In the genomic region with DNA sequence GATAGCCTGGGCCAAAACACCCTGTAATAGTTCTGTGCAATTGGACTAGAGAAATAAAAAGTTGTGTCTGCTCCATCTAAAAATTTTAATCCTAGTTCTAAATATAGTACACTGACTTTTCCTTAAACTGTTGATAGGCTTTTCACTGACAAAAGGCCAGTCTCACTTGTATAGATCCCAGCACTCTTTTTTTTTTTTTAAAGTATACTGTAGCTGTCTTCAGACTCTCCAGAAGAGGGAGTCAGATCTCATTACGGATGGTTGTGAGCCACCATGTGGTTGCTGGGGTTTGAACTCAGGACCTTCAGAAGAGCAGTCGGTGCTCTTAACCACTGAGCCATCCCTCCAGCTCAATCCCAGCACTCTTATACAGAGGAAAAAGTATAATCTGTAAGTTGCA, we compare ENCODE assay signal across 7 mouse cellular contexts. TPM values are rescaled to one million over a fixed set of nuclear protein-coding genes. Genes with fewer than 3 reads are reported as not detected.
A peak's percentile ranks its signal among the peaks of the same experiment; 100 is the strongest.
DNase-seq lines count a peak whose midpoint lies in the region; ATAC-seq and TF ChIP-seq lines count a peak whose summit lies in the region.
"Not testable (repeated sequence)": the region's sequence is repeated elsewhere in the genome, so short reads cannot be mapped to it uniquely, and the experiment has no call there.

No protein-coding gene starts in this region.

- 76% methylated on average over 2 of the region's 2 CpGs for WGBS in kidney, postnatal 0 days
- WGBS in stomach, postnatal 0 days, result 78% methylated on average over 2 of the region's 2 CpGs

- H3K4me1 ChIP-seq in CH12.LX (ENCODE audit: control insufficient read depth in 1 of 2, insufficient read depth in 2 of 2); ES-E14 (ENCODE audit: control insufficient read depth in 2 of 2, insufficient read depth in 2 of 2, low read length in 2 of 2, poor library complexity in 1 of 2); MEL (ENCODE audit: control insufficient read depth in 1 of 2, insufficient read depth in 2 of 2, low read length in 2 of 2); kidney, postnatal 0 days (replicated peaks; ENCODE audit: insufficient read depth, low read length); stomach, postnatal 0 days (replicated peaks; ENCODE audit: control insufficient read depth, insufficient read depth): not testable (repeated sequence)

- dilution Hi-C loops in CH12.LX (cut with MboI; ENCODE audit: extremely low pct_ligation_motif_present, extremely low pct_unique_long_range_greater_than_20kb, low sequenced_read_pairs), result not testable (repeated sequence)

- not testable (repeated sequence) for TF ChIP-seq RAD21 in CH12.LX (IDR thresholded peaks at IDR 0.05; ENCODE audit: low read depth, low read length); MEL (IDR thresholded peaks at IDR 0.05; ENCODE audit: low read depth, low read length)

- TF ChIP-seq POLR2A in CH12.LX (IDR thresholded peaks at IDR 0.05; ENCODE audit: low read depth, low read length); MEL (IDR thresholded peaks at IDR 0.05; ENCODE audit: control insufficient read depth in 1 of 2, insufficient read depth in 1 of 2, low read depth in 1 of 2, low read length in 2 of 2, poor library complexity in 1 of 2): not testable (repeated sequence)

- CTCF ChIA-PET in Patski (lab: Charles Lee), result interaction anchor here (0.9 to 1.4 kb wide), 6 partner anchors 12 to 28 kb away, joined by 3 read pairs; no protein-coding TSS in a partner anchor

- DNase-seq in CH12.LX (ENCODE audit: extremely low read depth); ES-E14 (ENCODE audit: low read depth, low spot score); MEL (ENCODE audit: low read depth, low spot score); Patski (ENCODE audit: low read depth, low spot score); kidney, postnatal 0 days (ENCODE audit: low spot score); layer of hippocampus, adult 2 months (ENCODE audit: low spot score in 2 of 2); stomach, postnatal 0 days (ENCODE audit: low spot score): not testable (repeated sequence)

- H3K9ac ChIP-seq in CH12.LX (ENCODE audit: insufficient read depth, low read depth); ES-E14 (ENCODE audit: insufficient read depth, low read depth, low read length, poor library complexity, severe bottlenecking); MEL (ENCODE audit: control insufficient read depth, low read depth, low read length, poor library complexity, severe bottlenecking); kidney, postnatal 0 days (ENCODE audit: low read depth, low read length); stomach, postnatal 0 days (ENCODE audit: low read length): not testable (repeated sequence)

- H3K79me2 ChIP-seq in CH12.LX (replicated peaks; ENCODE audit: control insufficient read depth, extremely low read depth, insufficient read depth, poor library complexity, severe bottlenecking); MEL (ENCODE audit: control insufficient read depth, insufficient read depth, low read length, poor library complexity): not testable (repeated sequence)

- not testable (repeated sequence) for H3K27ac ChIP-seq in CH12.LX (ENCODE audit: insufficient read depth, low read depth); ES-E14 (ENCODE audit: insufficient read depth, low read depth, low read length, poor library complexity, severe bottlenecking); MEL (ENCODE audit: control insufficient read depth, low read depth, low read length); kidney, postnatal 0 days; layer of hippocampus, adult 2 months; stomach, postnatal 0 days (replicated peaks)

- POLR2A ChIA-PET in Patski (lab: Charles Lee), result not testable (repeated sequence)

- TF ChIP-seq CTCF in CH12.LX (conservative IDR thresholded peaks at IDR 0.05 in 1 of 2, IDR thresholded peaks at IDR 0.05 in 1 of 2; ENCODE audit: low read depth in 2 of 2, low read length in 2 of 2) (peak in 1 of 2 experiments; percentile 22; a peak in 2 of 4 replicates), MEL (IDR thresholded peaks at IDR 0.05 in 2 of 3, conservative IDR thresholded peaks at IDR 0.05 in 1 of 3; ENCODE audit: control insufficient read depth in 1 of 3, insufficient read depth in 1 of 3, low read depth in 2 of 3, low read length in 3 of 3, poor library complexity in 1 of 3, severe bottlenecking in 1 of 3) (peak in 1 of 3 experiments; percentile 13; a peak in 1 of 6 replicates), Patski (IDR thresholded peaks at IDR 0.05) (peak; percentile 20)
- 0 out of 2 replicates have a peak, but pooled peaks have one; percentile 4 for TF ChIP-seq CTCF in kidney, postnatal 0 days (IDR thresholded peaks at IDR 0.05; ENCODE audit: low read depth)
- peak; percentile 25; the same call in 1 of the 2 replicates for TF ChIP-seq CTCF in layer of hippocampus, adult 2 months (conservative IDR thresholded peaks at IDR 0.05)
- TF ChIP-seq CTCF in stomach, postnatal 0 days (IDR thresholded peaks at IDR 0.05; ENCODE audit: low read depth), result 0 out of 2 replicates have a peak, but pooled peaks have one; percentile 7

- not testable (repeated sequence) for ATAC-seq in Patski; kidney, postnatal 0 days (replicated peaks; ENCODE audit: low FRiP score, low read depth); stomach, postnatal 0 days (ENCODE audit: low FRiP score, low TSS enrichment)

- H3K27me3 ChIP-seq in CH12.LX (replicated peaks); MEL (ENCODE audit: control insufficient read depth in 1 of 2, insufficient read depth in 2 of 2, low read length in 2 of 2); Patski; kidney, postnatal 0 days (ENCODE audit: insufficient read depth, low read length); stomach, postnatal 0 days (ENCODE audit: control insufficient read depth, insufficient read depth, low read length): not testable (repeated sequence)

- H3K4me3 ChIP-seq in CH12.LX (replicated peaks in 1 of 3; ENCODE audit: low read depth in 2 of 3, low read length in 2 of 3, poor library complexity in 1 of 3); ES-E14 (ENCODE audit: insufficient read depth in 1 of 2, low read depth in 1 of 2, low read length in 2 of 2, poor library complexity in 1 of 2, severe bottlenecking in 1 of 2); MEL (ENCODE audit: control insufficient read depth in 1 of 2, insufficient read depth in 1 of 2, low read depth in 2 of 2, low read length in 2 of 2); kidney, postnatal 0 days (replicated peaks; ENCODE audit: low read depth, low read length); layer of hippocampus, adult 2 months; stomach, postnatal 0 days (ENCODE audit: low read depth, low read length): not testable (repeated sequence)

- TF ChIP-seq EP300 in CH12.LX (IDR thresholded peaks at IDR 0.05; ENCODE audit: low read length); MEL (IDR thresholded peaks at IDR 0.05; ENCODE audit: low read depth in 1 of 2, low read length in 2 of 2); stomach, postnatal 0 days (optimal IDR thresholded peaks at IDR 0.05): not testable (repeated sequence)

- H3K4me2 ChIP-seq in CH12.LX (ENCODE audit: insufficient read depth, low read depth, poor library complexity, severe bottlenecking); kidney, postnatal 0 days (ENCODE audit: low read length); stomach, postnatal 0 days (replicated peaks; ENCODE audit: low read depth): not testable (repeated sequence)

- not testable (repeated sequence) for H3K9me3 ChIP-seq in CH12.LX (replicated peaks; ENCODE audit: low read length); ES-E14 (ENCODE audit: control insufficient read depth, insufficient read depth, low read depth, low read length); MEL (replicated peaks; ENCODE audit: insufficient read depth, low read length); kidney, postnatal 0 days (replicated peaks; ENCODE audit: low read length); stomach, postnatal 0 days (ENCODE audit: control insufficient read depth, low read length)

- peaks cover 46 to 89% of the 10 kb centered on the region in 2 experiments for H3K36me3 ChIP-seq in CH12.LX (replicated peaks in 1 of 2; ENCODE audit: control insufficient read depth in 1 of 2, insufficient read depth in 1 of 2, low read length in 1 of 2)
- H3K36me3 ChIP-seq in ES-E14 (ENCODE audit: control insufficient read depth, insufficient read depth, low read length, poor library complexity, severe bottlenecking); stomach, postnatal 0 days (ENCODE audit: control insufficient read depth, insufficient read depth, low read length): not testable (repeated sequence)
- H3K36me3 ChIP-seq in MEL (ENCODE audit: control insufficient read depth in 1 of 2, insufficient read depth in 2 of 2, low read length in 2 of 2), result peaks cover 0 to 43% of the 10 kb centered on the region in 2 experiments; a peak in 2 of 4 replicates
- H3K36me3 ChIP-seq in kidney, postnatal 0 days (ENCODE audit: insufficient read depth, low read length), result peaks cover 44% of the 10 kb centered on the region

- in situ Hi-C loops in CH12.LX (cut with MboI; ENCODE audit: low pct_ligation_motif_present, low pct_unique_long_range_greater_than_20kb, low sequenced_read_pairs); ES-E14 (cut with MboI; ENCODE audit: low sequenced_read_pairs in 2 of 2, unreplicated experiment in 2 of 2); Patski (cut with MboI; ENCODE audit: low pct_unique_long_range_greater_than_20kb): not testable (repeated sequence)

RNA-seq across cellular contexts. Expression of a gene that starts 38.4 kb away (rescaled TPM):
- total RNA-seq in CH12.LX (2012; rRNA removed), result 23.7 and 26.7 TPM in 2 replicates
- total RNA-seq in CH12.LX (2014; rRNA removed), result 42.0 and 44.8 TPM in 2 replicates
- 36.3 and 40.8 TPM in 2 replicates for polyA plus RNA-seq in CH12.LX (2012; ENCODE audit: insufficient read length, low read depth)
- 38.1 and 46.4 TPM in 2 replicates for total RNA-seq in ES-E14 (2012; rRNA removed)
- 30.0 and 34.4 TPM in 2 replicates for total RNA-seq in MEL (2012; rRNA removed)
- polyA plus RNA-seq in MEL (2012; ENCODE audit: insufficient read depth in 1 of 2, insufficient read length in 2 of 2, low read depth in 1 of 2, low replicate concordance in 2 of 2, missing spikeins in 1 of 2), result 10 to 100 TPM in 1 of 2 experiments, not detected in 1; 77.0 TPM
- 31.4 TPM for polyA plus RNA-seq in Patski (2021)
- polyA plus RNA-seq in kidney, postnatal 0 days (2015; fragmentation: Nextera tagmentation; extraction: Ambion mirVana), result 32.5 and 33.7 TPM in 2 replicates
- total RNA-seq in layer of hippocampus, adult 2 months (2021), result 10 to 100 TPM; 24.4 to 27.6 TPM
- polyA plus RNA-seq in stomach, postnatal 0 days (2015; fragmentation: Nextera tagmentation; extraction: Ambion mirVana), result 20.9 and 24.0 TPM in 2 replicates
